Mouse (Mus musculus): Measurements from ENCODE around the gene Erh.

DNA sequence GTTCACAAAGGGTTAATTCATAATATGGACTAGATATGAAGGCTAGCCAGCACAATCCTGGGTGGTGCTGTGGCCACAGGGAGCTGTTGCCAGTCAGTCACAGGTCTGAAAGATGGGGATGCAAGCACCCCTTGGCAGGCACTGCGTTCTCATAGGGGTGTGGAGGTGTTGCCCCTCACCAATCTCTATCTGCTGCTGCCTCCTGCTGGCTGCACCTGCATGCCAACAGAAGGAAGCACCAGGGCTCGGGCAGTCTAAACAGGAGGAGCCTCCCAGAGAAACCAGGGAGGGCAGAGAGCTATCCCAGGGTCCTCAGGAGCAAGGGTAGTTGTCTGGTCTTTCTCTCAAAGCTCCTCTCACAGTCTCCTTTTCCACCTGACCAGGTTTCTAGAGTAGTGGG lies 59.2 kb downstream of the Erh start:
- TF ChIP-seq CTCF (conservative IDR thresholded peaks at IDR 0.05; ENCODE audit: low read length) (peak; percentile 19), POU5F1 (IDR thresholded peaks at IDR 0.05; ENCODE audit: borderline replicate concordance, low read length) (no peak), NANOG (IDR thresholded peaks at IDR 0.05; ENCODE audit: borderline replicate concordance, low read length) (no peak)

Data from E14TG2a.4 (cell line).